Mouse (Mus musculus): Measurements from ENCODE around the gene Cenpn.

DNA sequence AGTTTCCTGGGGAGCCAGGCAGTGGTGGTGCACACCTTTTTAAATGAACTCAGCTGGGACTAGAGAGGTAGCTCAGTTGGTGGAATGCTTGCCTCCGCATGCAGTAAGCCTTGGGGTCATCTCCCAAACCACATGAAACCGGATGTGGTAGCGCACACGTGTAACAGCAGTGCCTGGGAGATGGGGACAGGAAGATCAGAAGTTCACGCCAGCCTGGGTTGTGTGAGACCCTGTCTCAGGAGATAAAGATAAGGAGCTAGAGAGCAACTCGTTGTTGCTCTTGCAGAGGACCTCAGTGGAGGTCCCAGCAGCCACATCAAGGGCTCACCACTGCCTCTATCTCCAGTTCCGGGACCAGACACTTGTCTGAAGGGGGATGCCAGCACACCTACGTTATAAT, 2.0 kb downstream of the Cenpn start:
- TF ChIP-seq POLR2A (IDR thresholded peaks at IDR 0.05; ENCODE audit: insufficient read depth, low read depth, low read length) (no peak), CTCF (IDR thresholded peaks at IDR 0.05) (no peak)

Data from heart, adult 2 months (tissue).